Mouse (Mus musculus) thymus, adult 18-20 months (tissue): Measurements from ENCODE around the gene Fer1l5.
A peak's percentile ranks its signal among the peaks of the same experiment; 100 is the strongest.

Source experiments
- DNase-seq, 2 experiments: peaks; one replicate each; pipeline ENCODE4 v3.0.0; 2022; ENCODE audit warnings: mixed read lengths in 2 of 2

The Fer1l5 gene

DNA sequence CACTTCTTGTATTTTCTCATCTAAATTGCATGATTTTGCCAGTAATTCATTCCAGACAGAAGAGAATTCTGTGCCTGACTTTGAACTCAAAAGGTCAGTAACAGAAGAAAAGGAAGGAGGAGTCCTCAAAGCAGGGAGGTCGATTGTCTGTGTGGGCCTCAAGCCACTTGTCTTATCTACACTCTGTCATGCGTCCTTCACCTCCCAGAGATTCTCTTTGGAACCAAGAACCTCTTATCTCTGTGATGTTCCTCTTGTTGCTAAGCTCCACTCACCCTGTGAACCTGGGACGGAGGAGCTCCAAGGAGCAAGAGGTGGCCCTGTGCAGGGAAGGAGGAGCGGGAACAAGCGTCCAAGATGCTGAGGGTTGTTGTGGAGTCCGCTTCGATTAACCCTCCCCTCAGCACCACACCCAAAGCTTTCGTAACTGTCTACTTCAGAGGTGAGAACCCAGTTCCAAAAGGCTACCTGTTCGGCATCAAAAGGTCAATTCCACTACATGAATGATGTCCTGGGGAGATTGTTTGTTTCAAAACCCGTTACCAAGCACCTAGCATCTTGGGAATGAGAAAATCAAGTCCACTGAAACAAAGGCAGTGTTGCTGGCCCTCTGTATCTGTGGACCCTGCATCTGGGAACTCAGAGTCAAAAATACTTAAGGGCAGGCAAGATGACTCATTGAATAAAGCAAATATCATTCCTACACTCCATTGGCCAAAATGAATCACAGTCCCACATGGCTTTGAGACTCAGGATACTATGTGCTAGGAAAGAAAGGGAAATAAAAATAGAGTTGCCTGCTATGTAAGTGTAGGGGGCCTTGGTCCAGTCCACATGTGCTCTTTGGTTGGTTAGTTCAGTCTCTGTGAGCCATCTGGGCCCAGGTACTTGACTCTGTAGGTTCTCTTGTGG lies at the start of gene Fer1l5:
TSS of gene Fer1l5 (plus strand) at position 358 of the 912 bp plus-strand sequence.
- no peak for DNase-seq

DNA sequence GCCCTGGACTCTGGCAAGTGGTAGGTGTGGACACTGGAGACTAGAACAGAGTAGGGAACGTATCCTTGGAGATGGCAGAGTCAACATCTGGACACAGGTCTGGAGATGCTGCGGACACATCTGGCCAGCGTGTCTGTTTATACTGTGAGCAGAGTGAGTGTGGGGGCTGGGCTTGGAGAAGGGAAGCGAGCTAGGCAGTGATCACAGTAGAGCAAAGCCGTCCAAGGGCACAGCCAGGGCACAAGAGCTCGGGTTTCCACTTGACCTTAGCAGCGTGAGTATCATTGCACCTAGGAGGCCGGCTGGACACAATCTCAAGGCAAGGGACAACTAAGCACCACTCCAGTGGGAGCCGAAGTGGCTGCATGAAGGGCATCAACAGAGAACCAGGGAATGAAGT lies 49.0 kb upstream of the Fer1l5 start:
- DNase-seq, result no peak

DNA sequence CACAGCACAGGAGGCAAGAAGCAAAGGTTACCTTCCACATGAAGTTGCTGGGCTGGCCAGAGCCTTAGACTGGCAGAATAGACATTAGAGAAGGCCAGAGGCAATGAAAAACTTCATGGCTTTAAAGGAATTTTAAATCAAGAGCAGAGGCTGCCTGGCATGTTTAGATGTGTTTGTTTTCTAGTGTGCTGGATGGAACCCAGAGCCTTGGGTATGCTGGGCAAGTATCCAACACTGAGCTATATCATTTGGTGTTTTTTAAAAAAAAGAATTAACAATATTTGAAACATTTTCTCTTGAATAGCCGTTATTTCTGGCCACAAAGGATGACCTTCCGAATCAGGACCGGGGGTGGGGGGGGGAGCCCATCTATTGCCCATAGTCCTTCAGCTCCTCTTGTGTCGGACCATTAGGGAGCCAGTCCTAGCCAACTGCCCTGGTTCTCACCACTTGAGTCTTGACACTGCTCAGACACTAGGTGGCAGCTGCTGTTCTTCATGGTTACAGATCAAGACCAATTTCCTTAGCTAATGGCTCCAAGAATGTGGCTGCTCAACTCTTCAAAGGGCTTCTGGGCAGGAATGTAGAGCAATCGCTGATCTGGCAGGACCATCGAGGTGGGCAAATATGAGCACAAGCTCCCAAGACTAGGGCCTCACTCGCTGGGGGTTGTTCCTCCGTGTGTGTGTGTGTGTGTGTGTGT lies 48.2 kb upstream of the Fer1l5 start:
- no peak for DNase-seq

DNA sequence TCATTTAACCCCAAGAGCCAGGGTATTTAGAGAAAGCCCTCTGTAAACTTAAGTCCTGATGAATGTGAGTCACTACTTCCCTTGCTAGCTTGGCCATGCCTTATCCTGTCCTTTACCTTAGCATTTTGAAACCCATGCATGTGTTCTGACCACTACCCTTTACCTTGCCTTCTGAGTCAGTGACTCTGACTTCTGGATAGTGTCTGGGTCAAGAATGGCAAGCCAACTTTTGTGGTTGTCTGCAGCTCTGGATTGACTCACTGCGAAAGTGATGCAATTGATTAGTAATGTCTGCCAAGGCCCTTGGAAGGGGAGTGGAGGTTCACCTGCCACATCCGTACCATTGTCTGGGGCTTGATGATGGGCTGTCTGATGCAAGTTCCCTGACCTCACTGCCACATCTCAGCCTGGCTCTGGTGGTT lies 46.2 kb upstream of the Fer1l5 start:
- DNase-seq, result no peak

DNA sequence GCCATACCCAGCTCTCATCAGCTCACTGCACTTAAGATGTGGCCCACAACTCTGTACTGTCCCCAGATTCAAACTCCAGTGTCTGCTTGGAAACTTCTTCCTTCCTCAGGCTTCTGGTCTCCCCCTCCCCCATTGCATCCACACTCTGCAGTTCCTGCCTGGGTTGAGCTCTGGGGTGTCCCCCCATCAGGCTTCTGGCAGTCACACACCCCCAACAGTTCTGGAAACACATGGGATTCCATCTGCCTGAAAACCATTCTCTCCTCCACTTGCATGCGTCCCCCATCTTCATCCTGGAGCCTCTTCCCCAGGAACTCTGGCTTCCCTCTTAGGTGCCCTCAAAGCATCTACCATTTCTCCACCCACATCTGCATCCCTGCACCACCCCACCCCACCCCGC lies 45.3 kb upstream of the Fer1l5 start:
- DNase-seq, result no peak

DNA sequence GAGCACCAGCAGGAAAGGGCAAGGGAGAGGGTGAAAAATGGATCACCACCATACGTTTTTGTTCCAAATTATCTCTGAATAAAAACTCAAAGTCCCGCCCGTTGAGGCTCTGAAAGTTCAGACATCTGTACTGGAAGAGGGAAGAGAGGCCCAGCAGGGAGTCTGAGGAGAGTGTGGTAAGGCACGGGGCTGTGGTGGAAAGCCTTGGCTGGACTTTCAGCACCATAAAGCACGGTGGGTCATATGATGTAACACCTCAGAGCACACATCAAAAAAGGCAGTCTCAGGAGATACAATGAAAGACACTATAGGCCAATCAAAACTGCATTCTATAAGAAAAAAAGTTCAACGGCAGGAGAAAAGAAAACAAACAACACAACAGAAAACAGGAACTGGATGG lies 40.3 kb upstream of the Fer1l5 start:
- DNase-seq, result no peak

DNA sequence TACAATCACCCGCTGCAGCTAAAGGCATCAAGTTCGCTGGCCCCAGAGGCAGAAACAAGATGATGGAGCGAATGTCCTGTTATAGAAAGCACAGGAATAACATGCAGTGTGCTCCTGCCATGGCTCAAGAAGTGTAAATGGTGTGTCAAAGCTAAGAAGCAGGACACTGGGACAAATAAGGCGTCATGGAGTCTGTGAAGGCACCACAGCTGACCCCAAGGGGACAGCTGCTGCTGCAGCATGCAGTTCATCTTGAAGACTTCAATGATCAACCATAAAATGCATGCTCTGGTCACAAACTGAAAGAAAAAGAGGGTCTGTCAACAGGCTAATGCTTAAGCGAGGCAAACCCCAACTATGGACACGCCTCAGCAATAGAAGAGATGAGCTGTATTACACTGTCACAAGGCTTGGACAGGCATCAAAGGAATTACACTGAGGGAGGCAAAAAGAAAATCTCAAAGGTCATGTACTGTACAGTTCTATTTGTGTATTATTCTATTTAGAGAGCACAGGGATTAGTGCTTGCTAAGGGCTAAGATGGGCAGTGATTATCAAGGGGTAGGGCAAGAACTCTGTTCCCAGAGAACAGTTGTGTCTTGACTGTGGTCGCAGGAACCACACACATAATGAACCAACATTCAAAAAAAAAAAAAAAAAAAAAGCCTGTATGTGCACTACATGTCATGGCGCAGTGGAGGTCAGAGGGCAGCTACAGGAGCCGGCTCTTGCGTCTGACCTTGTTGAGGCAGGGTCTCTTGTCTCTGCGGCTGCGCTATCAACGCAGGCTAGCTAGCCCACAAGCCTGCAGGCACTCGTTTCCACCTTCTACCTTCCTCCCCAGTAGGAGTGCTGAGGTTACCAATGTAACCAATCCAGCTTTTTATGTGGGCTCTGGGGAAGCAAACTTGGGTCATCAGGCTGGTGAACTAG lies 38.9 kb upstream of the Fer1l5 start:
- no peak for DNase-seq

DNA sequence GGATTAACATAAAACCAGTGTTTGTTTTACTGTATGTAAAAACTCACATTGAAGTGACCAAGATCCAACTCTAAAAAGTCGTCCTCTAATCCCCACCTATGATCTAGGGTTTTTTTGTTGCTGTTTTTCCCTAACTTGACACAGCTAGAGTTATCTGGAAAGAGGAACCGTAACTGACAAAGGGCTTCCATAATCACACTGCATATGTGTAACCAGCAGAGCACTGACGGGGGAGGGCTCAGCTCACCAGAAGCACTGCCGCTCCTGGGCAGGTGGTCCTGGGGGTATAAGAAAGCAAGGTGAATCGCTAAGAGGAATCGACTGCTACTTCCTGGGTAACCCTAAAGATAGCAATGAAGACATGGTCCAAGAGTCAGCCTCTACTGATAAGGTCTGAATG lies 29.5 kb upstream of the Fer1l5 start:
- DNase-seq, result no peak

DNA sequence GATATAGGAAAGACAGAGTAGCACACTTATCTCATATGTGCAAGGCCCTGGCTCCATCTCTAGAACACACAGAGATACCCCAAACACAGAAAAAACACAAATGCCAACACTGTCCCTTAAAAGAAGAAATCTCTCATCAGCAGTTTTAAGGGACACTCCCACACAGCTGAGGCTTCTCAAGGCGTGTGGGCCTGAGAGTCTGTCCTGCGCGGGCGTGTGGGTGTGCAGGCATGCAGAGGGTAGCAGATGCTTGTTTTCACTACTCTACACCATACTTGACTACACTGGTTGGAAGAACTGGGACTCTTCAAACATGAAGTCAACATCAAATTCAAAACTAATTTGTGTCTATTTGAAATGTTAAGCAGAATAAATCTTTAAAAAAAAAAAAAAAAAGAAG lies 19.7 kb upstream of the Fer1l5 start:
- DNase-seq, result no peak

DNA sequence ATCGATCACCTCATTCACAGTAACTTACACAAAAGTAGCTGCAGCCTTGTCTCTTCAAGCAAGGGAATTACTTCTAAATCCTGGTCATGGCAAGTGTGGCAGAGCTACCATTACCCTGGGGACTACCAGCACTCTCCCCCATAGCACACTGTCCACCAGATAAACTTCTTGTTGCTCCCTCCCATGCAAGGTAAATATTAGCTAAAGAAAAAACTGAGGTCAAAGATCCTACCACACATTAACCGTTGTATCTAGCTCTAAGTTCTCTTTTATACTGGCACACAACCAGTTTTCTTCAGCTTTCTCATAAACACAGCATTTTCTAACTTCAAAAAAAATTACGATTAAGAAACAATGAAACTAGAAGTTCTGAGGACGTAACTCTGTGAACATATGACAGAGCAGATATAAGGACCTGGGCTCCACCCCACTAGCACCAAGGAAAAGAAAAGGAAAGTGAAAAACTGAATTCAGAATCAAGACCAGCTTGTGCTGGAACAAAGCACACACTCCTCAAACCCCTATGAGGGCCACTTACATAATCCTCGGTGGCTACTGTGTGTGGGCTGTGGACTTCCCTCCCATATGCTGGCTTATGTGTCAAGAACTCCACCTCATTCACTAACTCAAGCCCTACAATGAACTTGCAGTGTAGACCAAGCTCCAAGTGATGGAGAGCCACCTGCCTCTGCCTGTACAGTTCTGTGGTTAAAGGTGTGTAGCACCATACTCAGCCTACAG lies 15.0 kb upstream of the Fer1l5 start:
- no peak for DNase-seq

DNA sequence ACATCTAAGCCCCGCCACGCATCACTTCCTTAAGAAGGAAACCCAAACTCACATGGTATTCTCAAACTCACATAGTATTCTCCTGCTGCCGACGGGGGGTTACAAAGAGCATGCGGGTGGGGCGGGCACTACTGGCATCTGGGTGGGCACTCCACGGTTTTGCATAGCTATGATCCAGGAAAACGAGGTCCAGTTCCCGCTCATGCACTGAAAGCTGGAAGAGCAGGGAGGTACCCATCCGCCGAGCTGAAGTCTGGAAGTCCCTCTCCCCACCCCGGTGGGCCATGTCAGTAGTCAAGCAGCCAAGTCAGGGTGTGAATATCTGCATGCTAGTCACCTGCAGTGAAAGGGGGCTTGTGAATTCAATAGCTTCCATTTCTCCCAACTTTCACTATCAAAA lies 4.4 kb upstream of the Fer1l5 start:
- peak in 1 of 2 experiments; percentile 11 for DNase-seq

DNA sequence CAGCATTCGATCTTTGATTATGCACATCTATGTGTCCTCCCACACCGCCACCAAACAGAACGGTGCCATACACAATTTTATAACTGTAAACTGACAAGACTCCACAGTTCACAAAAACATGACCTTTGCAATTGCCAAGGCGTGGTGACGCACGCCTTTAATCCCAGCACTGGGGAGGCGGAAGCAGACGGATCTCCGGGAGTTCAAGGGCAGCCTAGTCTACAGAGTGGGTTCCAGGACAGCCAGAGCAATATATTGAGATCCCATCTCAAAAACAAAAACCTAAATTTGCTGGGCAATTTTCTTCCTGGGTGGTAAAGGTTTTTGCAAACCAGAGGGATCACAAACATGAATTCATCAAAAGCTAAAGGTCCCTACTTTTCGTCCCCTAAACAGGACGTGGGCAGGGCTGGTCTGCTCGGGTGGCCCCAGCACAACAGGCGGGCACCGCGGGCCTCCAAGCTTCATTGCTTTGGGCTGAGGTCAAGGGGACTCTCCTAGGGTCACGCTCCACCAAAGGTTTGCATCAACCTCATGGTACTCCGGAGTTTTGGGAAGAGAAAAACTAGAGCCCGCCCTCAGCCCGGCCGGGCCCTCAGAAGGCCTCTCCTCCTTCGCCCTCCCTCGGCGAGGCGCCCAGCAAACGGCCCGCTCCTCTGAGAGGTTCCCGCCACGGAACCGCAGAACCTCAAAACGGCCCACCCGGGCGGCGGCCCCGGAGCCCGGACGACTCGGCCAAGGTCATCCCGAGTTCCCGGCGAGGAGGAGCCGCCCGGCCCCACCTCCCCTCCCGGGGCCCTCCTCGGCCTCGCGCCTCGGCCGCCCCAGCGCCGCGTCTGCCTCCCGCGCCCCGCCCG lies 3.8 kb upstream of the Fer1l5 start:
- DNase-seq, result peak in 1 of 2 experiments; percentile 41

DNA sequence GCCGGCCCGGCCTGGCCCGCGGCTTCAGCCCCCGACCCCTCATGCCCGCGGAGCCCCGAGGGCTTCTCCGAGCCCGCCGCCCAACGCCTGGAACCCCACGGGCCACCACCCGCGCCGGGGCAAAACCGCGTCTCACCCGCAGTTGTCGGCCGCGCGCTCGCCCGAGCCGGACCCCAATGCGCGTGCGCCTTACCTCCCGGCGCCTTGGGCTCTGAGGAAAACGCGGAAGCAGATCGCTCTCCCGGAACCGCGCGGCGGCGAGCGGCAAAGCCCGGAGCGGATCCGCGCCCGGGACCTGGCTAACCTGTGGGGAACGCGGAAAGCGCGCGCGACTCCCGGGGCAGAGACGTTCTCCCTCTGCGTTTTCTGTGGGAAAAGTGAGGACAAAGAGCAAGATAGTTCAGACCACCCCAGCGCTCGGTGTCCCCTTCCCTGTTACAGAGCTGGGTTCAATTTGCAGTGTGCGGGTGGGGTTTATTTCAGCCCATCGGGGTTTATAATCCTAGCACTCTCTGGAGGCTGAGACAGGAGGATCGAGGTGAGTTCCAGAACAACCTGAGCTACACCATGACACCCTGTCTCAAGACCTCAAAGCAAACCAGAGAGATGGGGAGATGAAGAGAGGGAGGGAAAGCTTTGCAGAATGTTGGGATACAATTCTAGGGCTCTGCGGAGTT lies 3.0 kb upstream of the Fer1l5 start, which contains the start of gene Kansl3:
TSS of gene Kansl3 (minus strand) at position 213 of the 677 bp plus-strand sequence.
- peak; percentile 72 to 74 for DNase-seq

DNA sequence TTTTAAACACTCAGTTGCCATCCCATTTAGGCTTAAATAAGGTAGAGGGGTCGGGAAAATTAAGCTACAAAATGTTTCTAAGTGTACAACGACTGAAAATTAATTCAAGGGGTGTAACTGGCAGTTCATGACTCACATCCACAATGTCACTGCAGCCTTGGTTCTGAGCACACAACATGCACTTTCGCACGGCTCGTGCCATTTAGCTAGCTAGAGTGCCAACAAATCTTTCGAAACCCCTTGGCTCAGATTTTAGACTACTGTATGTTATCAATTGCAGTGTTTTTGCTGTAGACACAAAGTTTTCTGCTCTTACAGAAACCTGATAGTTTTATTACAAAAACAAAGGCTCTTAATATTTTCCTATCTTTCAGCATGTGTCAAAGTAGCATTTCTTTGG lies 1.2 kb upstream of the Fer1l5 start:
- DNase-seq, result no peak

DNA sequence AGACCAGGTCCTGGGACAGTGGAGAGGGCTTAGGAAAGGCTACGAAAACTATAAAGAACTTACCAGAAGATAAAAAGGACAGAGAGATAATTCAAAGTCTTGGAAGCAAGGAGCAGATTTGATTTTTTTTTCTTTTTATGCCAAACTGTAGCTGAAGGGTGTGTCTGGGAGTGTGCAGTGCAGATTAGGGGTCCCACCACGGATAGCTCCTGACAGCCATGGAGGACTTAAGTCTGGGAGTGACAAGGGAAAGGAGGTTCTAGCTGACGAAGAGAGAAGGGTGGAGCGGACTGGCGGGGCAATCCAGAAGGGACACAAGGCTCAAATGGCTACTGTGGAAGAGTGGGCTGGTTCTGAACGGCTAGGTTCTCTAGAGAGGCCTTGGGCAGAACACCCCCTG lies 6.8 kb downstream of the Fer1l5 start:
- DNase-seq, result no peak

DNA sequence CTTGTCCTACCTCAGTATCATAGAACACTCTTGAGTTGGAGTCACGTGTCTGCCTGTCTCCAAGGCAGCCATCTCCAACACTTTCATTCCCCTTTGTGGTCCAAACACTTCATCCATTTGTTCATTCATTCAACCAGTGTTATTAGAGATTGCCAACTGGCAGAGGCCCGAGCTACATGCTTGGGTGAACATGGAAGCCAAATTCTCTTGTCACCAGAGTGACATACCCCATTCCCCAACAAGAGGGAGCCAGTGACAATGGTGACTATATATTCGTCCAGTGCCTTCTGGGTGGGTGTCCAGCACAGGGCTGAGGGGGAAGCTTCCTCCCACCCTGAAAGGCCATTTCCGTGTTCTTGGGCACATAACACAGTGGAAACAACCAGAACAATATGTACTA lies 7.5 kb downstream of the Fer1l5 start:
- DNase-seq, result no peak

DNA sequence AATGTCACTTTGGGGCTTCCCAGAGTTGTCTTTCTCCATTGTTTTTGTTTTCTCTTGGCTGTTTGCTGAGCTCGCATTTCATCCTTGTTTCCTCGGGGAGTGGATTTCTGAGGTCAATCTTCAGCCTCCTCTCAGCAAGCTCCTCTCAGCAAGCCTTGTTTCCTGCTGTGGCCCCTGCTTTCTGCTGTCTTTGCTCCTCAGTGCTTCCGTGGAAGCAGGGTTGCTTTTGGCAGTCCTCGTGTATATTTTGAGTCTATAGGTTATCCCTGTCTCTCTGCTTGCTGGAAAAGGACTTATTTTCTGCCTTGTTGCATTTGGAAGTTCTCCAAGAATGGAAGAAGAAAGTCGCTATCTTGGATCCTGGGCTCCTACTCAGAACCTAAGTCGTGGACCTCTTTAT lies 24.9 kb downstream of the Fer1l5 start:
- DNase-seq, result no peak

DNA sequence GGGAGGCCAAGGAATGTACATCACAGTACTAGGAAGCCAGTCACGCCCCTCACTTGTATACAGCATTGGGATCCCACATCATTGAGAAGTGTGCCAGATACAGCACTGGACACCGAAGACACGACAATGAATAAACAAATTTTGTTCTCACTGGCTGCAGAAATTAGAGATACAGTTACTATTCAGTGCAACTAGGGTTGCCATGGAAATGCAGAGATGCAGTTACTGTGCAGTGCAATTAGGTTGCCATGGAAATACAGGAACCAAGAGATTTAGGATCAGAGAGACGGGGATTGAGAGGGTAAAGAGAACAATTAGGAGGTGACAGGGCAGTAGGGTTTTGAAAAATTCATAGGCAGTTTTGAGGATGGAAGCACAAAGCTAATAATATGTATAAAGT lies 29.4 kb downstream of the Fer1l5 start:
- no peak for DNase-seq

DNA sequence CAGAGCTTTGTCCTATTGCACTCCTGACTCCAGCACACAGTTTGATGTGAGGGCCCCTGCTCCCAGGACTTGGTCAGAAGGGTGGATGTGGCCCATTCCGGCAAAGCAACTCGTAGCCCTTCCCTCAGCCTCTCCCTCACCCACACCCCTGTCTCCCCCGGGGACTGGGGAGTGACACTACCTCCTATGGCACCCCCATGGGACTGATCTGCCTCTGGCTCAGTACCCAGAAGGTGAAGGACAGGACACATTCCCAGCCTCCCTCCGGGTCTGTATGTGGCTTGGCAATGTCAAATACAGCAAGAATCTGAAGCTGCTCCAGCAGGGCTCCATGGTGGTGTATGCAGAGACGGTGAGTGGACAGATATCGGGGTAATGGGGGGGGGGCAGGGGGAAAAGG lies 32.4 kb downstream of the Fer1l5 start:
- DNase-seq, result no peak

DNA sequence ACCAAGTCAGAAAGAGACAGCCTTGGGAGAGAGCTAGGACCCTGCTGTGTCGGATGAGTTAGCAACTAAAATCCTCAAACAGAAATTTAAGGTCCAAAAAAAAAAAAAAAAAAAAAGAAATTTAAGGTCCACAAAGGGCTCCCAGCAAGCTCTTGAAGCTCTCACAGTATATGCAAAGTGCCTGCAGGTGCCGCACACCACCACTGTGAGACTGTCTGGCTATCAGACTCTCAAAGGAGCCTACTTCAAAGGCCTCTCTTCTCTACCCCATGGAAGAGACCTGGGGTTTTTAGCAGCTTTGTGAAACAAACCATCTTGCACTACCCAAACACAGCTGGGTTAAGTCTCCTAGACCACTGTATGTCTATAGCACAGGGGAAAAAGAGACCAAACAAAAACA lies 57.4 kb downstream of the Fer1l5 start:
- peak in 1 of 2 experiments; percentile 28 for DNase-seq

DNA sequence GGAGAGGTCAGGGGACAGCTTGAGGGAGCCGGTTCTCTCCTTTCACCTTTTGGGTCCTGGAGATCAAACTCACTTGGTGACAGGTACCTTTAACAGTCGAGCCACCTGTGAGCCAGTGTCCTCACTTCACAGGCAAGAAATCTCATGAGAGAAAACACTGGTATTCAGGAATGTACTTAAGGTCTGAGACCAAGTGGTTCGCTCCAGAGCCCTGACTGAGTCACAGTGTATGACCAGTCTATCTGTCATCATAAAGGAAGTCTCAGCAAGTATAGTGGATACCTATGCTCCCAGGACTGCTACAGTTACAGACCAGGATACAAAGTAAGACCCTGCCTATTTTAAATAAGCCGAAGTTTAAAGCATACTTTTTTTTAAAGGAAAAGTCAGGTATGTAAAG lies 60.9 kb downstream of the Fer1l5 start:
- DNase-seq, result no peak
